Mouse (Mus musculus) hindbrain, embryonic 14.5 days (tissue): ENCODE results near the gene Ubc. TPM values are rescaled to one million over a fixed set of nuclear protein-coding genes. Genes with fewer than 3 reads are reported as not detected.
"Not testable (repeated sequence)": the region's sequence is repeated elsewhere in the genome, so short reads cannot be mapped to it uniquely, and the experiment has no call there.

Experiments
- ATAC-seq: fragments of 200-750 bp; cut with Nextera tagmentation; 2 replicates; pipeline ENCODE4 v1.8.0; 2017; ENCODE audit warnings: moderate number of reproducible peaks, mild to moderate bottlenecking, moderate TSS enrichment, moderate library complexity; ENCODE audit not compliant: low FRiP score
- DNase-seq: peaks from one replicate; pipeline ENCODE4 v3.0.0-alpha.2; 2015; ENCODE audit warnings: low spot score
- H3K27ac ChIP-seq: fragments of 300-500 bp; sonication (generic); 2 replicates; pipeline ENCODE4 v1.5.1; 2014; ENCODE audit warnings: mild to moderate bottlenecking, moderate library complexity
- H3K27me3 ChIP-seq: fragments of 300-500 bp; sonication (generic); 2 replicates; pipeline ENCODE4 v1.6.1; 2014; ENCODE audit warnings: mild to moderate bottlenecking, low read length, mixed read lengths; ENCODE audit not compliant: control insufficient read depth, insufficient read depth
- H3K36me3 ChIP-seq: fragments of 300-500 bp; sonication (generic); replicated peaks from 2 replicates; pipeline ENCODE4 v1.6.1; 2014; ENCODE audit not compliant: control insufficient read depth, insufficient read depth
- H3K4me1 ChIP-seq: fragments of 300-500 bp; sonication (generic); replicated peaks from 2 replicates; pipeline ENCODE4 v1.6.1; 2014; ENCODE audit warnings: antibody characterized with exemption, low read length, mixed read lengths; ENCODE audit not compliant: control insufficient read depth, insufficient read depth
- H3K4me2 ChIP-seq: fragments of 300-500 bp; sonication (generic); replicated peaks from 2 replicates; pipeline ENCODE4 v1.6.1; 2014; ENCODE audit warnings: mild to moderate bottlenecking, moderate library complexity
- H3K4me3 ChIP-seq: fragments of 300-500 bp; sonication (generic); replicated peaks from 2 replicates; pipeline ENCODE4 v1.5.1; 2014; ENCODE audit warnings: mild to moderate bottlenecking, low read length
- H3K9ac ChIP-seq: fragments of 300-500 bp; sonication (generic); 2 replicates; pipeline ENCODE4 v1.6.1; 2014
- H3K9me3 ChIP-seq: fragments of 300-500 bp; sonication (generic); 2 replicates; pipeline ENCODE4 v1.6.1; 2016; ENCODE audit warnings: low read length; ENCODE audit not compliant: control insufficient read depth
- WGBS: fragments of 180-500 bp; shearing (Covaris S2); extraction: QIAGEN DNeasy Blood & Tissue Kit; methylation state at CpG from one replicate; pipeline ENCODE4 v1.1.7; 2014; 5-methylcytosine and 5-hydroxymethylcytosine counted together
- polyA plus RNA-seq: library from polyadenylated mRNA; unstranded; fragments of >200 nt; fragmentation: Nextera tagmentation; extraction: Ambion mirVana; gene quantifications from 2 replicates; pipeline ENCODE4 v1.2.1, GENCODE M21; 2014

Ubc gene
- 1,333 and 1,355 TPM in 2 replicates for polyA plus RNA-seq

DNA sequence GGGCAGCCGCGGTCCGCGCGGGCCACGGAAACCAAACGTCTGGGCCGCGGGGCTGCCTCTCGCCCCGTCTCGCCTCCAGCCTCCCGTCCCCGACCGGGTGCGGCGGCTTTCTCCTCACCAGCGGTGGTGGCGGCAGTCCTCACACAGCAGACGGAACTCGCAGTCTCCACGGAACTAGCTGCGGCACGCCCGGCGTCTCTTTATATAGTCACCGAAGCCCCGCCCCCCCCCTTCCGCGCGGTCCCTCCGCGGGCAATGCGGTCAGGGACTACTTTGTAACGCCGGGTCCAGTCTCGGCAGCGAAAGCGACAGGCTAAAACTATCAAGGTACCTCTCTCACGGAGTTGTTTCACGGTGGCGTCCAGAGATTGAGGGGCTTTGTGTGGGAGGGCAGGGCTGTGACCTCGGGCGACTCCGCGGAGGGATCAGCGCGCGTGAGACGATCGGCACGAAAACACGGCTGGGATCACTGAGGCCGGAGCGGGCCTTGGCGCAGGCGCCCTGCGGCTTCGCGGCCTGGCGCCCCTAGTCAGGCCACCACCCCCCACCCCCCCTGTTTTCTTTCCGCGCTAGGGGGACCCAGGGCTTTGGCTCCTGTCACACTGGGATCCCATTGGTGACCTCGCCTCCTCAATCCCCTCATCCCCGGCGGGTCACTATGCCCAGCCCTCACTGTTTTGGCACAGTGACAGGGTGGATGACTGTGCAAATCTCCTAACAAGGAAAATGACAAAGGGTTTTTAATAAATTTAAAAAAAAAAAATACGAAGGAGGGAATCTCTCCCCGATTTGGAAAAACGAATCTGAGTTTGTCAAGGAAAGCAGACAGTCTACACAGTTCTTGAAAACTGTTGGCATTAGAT is at the start of gene Ubc:
TSS of gene Ubc (minus strand) at position 624 of the 863 bp plus-strand sequence.
- ATAC-seq: peak; percentile 68
- Histone ChIP-seq H3K4me3 (peak within 1 kb of the TSS; percentile 99), H3K9me3 (no peaks in the 10 kb centered on the region), H3K4me2 (peak within 1 kb of the TSS; percentile 97), H3K27ac (peak within 1 kb of the TSS; percentile 100), H3K9ac (peak within 1 kb of the TSS; percentile 98), H3K27me3 (no peaks in the 10 kb centered on the region), H3K4me1 (peaks cover 40% of the 10 kb centered on the region), H3K36me3 (peaks cover 13% of the 10 kb centered on the region)
- under 1% methylated on average over 55 of the region's 69 CpGs for WGBS
- peak; percentile 82 for DNase-seq

DNA sequence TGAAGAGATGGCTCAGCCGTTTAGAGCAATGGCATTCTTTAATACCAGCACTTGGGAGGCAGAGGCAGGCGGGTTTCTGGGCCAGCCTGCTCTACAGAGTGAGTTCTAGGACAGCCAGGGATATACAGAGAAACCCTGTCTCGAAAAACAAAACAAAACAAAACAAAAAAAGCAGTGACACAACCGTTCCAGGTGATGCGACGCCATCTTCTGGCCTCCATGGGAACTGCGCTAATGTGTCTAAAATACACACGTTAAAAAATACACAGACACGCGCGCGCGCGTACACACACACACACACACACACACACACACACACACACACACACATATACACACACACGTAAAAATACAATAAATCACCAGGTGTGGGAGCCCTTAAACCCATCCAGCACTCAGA is 44.3 kb upstream of the Ubc start:
- H3K27ac ChIP-seq, H3K27me3 ChIP-seq, ATAC-seq, H3K9ac ChIP-seq, DNase-seq, H3K9me3 ChIP-seq: not testable (repeated sequence)
- Histone ChIP-seq H3K4me1 (peaks cover 11% of the 10 kb centered on the region), H3K36me3 (peaks cover 25% of the 10 kb centered on the region), H3K4me3 (peak overlapping the region; percentile 75), H3K4me2 (peak overlapping the region; percentile 88)
- WGBS: 59% methylated on average over 15 of the region's 15 CpGs

DNA sequence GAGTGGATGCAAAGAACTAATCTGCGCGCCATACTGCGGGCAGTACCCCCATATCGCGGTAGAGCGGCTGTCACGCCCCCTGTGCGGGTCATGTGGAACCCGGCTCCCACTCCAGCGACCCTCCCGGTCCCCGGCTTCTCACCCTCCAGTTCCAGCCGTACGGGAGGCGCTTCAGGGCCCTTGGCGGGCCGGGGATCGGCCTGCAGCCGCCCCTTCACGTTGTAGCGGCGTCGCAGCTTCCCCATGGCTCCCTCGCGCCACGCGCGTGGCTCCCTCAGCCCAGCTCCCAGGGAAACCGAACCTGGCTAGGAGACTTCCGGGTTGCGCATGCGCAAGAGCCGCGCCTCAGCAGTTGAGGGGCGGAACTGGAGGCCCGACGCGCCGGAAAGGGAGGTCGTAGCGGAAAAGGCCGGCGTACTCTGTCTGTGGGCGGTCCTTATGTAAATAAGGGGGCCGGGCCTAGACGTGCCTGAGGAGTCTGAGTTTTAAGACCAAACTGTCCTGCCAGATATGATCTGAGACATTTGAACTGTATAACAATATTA is 43.9 kb upstream of the Ubc start, which contains the start of gene Dhx37:
TSS of gene Dhx37 (minus strand) at position 329 of the 545 bp plus-strand sequence.
- Histone ChIP-seq H3K4me2 (peak within 1 kb of the TSS; percentile 88), H3K4me3 (peak within 1 kb of the TSS; percentile 75)
- WGBS: under 1% methylated on average over 46 of the region's 46 CpGs

DNA sequence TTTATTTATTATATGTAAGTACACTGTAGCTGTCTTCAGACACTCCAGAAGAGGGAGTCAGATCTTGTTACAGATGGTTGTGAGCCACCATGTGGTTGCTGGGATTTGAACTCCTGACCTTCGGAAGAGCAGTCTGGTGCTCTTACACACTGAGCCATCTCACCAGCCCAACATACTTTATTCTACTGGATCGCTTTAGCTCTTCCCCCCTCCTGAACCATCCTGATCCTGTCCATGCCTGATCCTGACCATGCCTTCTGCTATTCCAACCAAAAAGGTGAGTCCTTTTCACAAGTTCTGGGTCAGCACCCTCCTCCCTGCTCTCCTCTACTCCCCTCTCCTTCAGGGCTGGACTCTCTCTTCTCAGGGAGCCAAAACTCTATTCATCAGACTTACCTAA is 42.3 kb upstream of the Ubc start:
- peaks cover 45% of the 10 kb centered on the region for H3K36me3 ChIP-seq
- H3K4me3 ChIP-seq, H3K4me2 ChIP-seq, H3K9me3 ChIP-seq, H3K27ac ChIP-seq, DNase-seq, H3K9ac ChIP-seq, H3K27me3 ChIP-seq, ATAC-seq: not testable (repeated sequence)
- H3K4me1 ChIP-seq: peaks cover 11% of the 10 kb centered on the region
- WGBS: 93% methylated on average over 2 of the region's 2 CpGs

More for the DNA sequence above, 43.9 kb upstream of the Ubc start, which contains the start of gene Dhx37:
- H3K27me3 ChIP-seq: no peaks in the 10 kb centered on the region
- peak; percentile 92 for ATAC-seq
- peak within 1 kb of the TSS; percentile 85 for H3K9ac ChIP-seq
- H3K27ac ChIP-seq: peak within 1 kb of the TSS; percentile 62
- H3K36me3 ChIP-seq: peaks cover 30% of the 10 kb centered on the region
- no peaks in the 10 kb centered on the region for H3K9me3 ChIP-seq
- H3K4me1 ChIP-seq: peaks cover 11% of the 10 kb centered on the region
- DNase-seq: peak; percentile 95

DNA sequence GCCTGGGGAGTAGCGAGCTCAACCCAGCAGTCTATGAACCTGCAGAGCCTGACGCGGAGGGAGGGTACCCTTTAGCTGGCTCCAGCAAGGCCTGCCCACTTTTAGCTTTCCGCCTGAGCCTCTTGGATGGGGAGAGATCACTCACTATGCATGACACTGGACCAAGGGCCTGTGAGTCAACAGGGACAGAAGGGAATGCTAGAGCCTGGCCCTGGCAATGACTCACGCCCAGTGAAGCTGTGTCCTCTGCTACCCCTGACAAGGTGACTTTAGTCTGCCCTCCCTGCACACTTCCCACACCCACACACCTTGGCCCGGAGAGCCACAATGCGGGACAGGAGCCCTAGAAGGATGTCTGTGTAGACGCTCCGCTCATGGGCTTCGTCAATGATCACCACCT is 36.3 kb upstream of the Ubc start:
- Histone ChIP-seq H3K27ac (no peak overlapping the region), H3K9ac (no peak overlapping the region), H3K4me1 (no peaks in the 10 kb centered on the region), H3K36me3 (peaks cover 100% of the 10 kb centered on the region), H3K4me3 (no peak overlapping the region), H3K4me2 (no peak overlapping the region), H3K27me3 (no peaks in the 10 kb centered on the region), H3K9me3 (no peaks in the 10 kb centered on the region)
- WGBS: 94% methylated on average over 10 of the region's 10 CpGs
- no peak for DNase-seq
- ATAC-seq: no peak

DNA sequence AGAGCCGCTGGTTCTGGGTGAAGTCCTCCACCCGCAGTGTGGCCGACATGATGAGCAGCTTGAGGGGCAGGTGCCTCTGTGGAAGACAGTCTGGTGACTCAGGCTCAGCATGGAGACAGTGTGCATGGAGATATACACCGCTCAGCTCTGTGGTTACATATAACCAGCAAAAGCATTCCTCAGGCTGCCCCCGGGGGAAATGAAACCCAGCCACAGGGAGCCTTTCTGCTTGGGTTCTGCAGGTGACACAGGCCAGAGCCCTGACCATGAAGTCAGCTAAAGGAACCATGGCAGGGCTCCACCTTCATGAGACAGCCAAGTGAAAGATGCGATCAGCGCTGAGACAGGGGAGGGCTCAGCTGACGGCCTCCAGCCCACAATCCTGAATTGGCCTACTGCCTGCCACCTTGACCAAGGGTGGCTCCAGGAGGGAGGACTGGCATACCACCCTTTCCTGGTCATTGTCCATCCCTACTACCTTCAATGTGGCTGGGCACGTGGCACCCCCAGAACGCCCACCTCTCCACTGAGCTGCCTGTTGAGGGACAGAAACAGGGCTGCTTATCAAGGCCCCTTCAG is 35.8 kb upstream of the Ubc start:
- Histone ChIP-seq H3K4me2 (no peak overlapping the region), H3K4me1 (no peaks in the 10 kb centered on the region), H3K9ac (no peak overlapping the region), H3K27ac (no peak overlapping the region), H3K27me3 (no peaks in the 10 kb centered on the region), H3K36me3 (peaks cover 100% of the 10 kb centered on the region), H3K4me3 (no peak overlapping the region), H3K9me3 (no peaks in the 10 kb centered on the region)
- DNase-seq (no peak), ATAC-seq (no peak)
- WGBS: 96% methylated on average over 10 of the region's 10 CpGs

DNA sequence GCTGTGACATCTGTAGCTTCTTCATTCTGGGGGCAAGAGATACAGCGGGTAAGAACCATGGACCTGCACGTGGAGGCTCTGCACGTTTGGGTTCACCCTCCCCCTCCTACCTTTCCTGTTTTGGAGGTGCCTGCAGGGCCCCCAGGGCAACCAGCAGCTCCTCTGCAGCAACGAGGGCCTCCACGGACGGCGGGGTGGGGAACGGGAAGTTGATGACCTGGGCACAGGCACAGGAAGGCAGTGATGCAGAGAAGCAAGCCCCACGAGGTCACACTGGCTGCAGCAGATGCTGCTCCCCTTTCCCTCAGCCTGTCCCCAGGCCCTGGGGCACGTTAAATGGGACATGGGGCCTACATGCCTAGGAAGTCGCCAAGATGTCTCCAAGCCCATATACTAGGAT is 29.1 kb upstream of the Ubc start:
- Histone ChIP-seq H3K4me3 (no peak overlapping the region), H3K9me3 (no peaks in the 10 kb centered on the region), H3K36me3 (peaks cover 99% of the 10 kb centered on the region), H3K27me3 (no peaks in the 10 kb centered on the region), H3K9ac (no peak overlapping the region), H3K27ac (no peak overlapping the region), H3K4me2 (no peak overlapping the region), H3K4me1 (no peaks in the 10 kb centered on the region)
- WGBS: 86% methylated on average over 11 of the region's 11 CpGs
- DNase-seq (no peak), ATAC-seq (no peak)

DNA sequence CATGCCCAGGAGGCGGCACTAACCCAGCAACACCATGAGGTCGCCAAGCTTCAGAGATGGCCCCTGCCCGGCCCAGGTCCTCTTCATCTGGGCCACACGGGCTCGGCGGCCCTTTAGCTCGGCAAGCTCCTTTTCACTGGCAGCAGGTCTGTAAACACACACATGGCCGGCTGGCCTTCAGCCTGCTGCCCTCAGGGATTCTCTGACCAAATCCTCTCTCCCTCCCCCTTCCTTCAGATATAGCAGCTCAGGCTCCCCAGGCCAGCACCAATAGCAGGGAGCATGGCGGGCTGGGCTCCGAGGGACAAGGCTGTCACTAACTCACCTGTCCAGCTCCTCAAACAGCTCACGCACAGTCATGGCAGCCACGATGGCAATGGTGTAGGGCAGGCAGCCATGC is 28.6 kb upstream of the Ubc start:
- ATAC-seq (no peak), DNase-seq (no peak)
- peaks cover 99% of the 10 kb centered on the region for H3K36me3 ChIP-seq
- no peak overlapping the region for H3K4me3 ChIP-seq
- H3K27ac ChIP-seq: no peak overlapping the region
- H3K4me1 ChIP-seq: no peaks in the 10 kb centered on the region
- H3K4me2 ChIP-seq: no peak overlapping the region
- no peaks in the 10 kb centered on the region for H3K27me3 ChIP-seq
- WGBS: 92% methylated on average over 12 of the region's 12 CpGs
- no peak overlapping the region for H3K9ac ChIP-seq
- no peaks in the 10 kb centered on the region for H3K9me3 ChIP-seq

DNA sequence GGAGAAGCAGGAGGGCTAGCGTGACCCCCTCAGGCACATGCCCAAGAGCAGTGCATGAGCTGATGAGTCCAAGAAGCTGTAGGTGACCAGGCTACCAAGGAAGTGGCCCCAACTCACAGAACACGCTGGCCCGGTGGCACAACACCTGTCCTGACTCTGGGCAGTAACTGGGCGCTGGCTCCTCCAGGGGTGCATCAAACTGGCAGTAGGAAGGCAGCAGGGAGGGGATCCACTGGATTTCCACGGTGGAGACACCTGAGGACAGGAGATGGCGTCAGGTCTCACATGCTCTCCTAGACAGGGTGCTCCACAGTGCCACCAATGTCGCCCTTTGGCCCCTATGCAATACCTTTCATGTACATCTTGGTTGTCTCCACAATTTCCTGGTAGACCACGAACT is 26.2 kb upstream of the Ubc start:
- Histone ChIP-seq H3K36me3 (peaks cover 82% of the 10 kb centered on the region), H3K4me1 (no peaks in the 10 kb centered on the region), H3K27me3 (no peaks in the 10 kb centered on the region), H3K9ac (no peak overlapping the region), H3K27ac (no peak overlapping the region), H3K4me2 (no peak overlapping the region), H3K9me3 (no peaks in the 10 kb centered on the region), H3K4me3 (no peak overlapping the region)
- WGBS: 97% methylated on average over 8 of the region's 8 CpGs
- no peak for DNase-seq
- no peak for ATAC-seq
